Mouse (Mus musculus) forelimb bud, embryonic 11.5 days (tissue): ENCODE measurements at regions not wholly inside any gene's neighbourhood (a gene's known extent, or its start where the extent isn't known, plus 50 kb on each side); places are given as distances from the start of the nearest gene placed in this dataset.

ENCODE experiments used
- DNase-seq: peaks from one replicate; pipeline ENCODE4 v3.0.0-alpha.2; 2012; ENCODE audit warnings: low read depth, low spot score

DNA sequence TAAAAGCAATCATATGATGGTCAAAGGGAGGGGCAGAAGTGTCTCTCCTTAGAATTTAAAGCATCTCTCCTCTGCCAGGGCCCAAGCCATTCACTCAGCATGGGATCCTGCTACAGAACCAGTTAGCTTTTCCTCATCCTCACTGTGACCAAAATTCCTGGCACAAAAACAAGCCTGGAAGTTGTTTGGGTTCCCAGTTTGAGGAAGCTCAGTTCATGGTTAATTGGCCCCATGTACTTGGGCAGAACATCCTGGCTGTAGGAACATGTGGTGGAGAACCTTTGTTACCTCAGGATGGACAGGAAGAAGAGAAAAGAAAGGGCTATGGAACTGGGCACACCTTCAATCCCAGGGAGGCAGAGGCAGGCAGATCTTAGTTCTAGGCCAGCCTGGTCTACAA, 52.4 kb upstream of the Mfge8 start:
- DNase-seq, result no peak

- DNase-seq, result no peak
Observed at GRCm38 (mm10) chr7:79202336-79202735, 53.5 kb upstream of the Mfge8 start.

DNA sequence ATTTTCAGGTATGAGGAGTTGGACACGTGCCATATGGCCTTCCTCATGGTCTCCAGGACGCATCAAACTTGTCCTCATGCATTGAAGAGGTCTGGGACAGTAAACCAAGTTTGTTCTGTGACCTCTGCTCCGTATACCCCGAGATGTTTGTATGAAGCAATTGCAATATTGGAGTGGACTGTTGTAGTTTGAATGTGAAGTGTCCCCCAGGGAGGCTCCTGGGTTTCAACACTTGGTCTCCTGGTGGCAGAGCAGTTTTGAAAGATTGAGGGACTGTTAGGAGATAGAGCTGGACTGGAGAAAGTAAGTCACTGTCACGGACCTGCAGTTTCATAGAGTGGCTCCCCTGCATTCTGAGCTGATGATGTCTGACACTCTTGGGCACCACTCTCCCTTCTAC, 54.6 kb upstream of the Mfge8 start:
- no peak for DNase-seq

- DNase-seq, result no peak
Observed at GRCm38 (mm10) chr7:79207140-79207539, 58.3 kb upstream of the Mfge8 start.

- no peak for DNase-seq
Observed at GRCm38 (mm10) chr7:79210376-79211215, 61.7 kb upstream of the Mfge8 start.

- peak; percentile 24 for DNase-seq
Observed at GRCm38 (mm10) chr7:79211287-79211976, 61.6 kb upstream of the Abhd2 start.

DNA sequence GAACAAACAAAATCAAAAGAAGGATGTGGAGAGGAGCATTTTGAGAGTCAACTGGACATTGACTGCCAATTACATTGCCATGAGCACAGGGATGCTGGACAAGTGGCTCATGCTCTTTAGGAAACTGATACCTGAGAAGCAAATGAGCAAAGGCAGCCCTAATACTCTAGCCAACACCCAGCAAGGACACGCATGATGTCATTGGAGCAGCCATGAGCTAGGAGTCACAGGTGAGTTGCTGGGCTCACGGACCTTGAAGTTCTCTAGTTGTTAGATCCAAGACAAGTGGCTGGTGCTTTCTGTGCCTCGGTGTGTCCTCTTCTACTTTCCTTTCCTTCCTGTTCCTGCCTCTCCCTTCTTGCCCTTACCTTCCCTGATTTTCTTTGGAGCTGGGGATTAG, 60.8 kb upstream of the Abhd2 start:
- DNase-seq, result no peak

DNA sequence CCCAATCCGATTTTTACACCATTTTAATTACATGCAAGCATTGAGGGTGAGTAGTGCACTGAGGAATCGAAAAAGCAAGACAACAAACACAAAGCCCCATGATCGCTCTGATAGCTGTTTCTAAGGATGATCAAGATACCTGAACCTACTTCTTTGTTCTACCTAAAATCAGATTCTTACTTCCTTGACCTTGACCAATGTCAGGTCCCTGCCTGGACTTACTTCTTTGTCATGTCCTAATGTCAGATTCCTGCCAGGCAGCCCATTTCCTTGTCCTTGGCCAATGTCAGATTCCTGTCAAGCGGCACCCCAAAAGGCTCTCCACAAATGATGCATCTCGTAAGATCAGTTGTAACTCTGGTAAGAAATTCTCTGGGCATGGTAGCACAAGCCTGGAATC, 58.0 kb upstream of the Abhd2 start:
- no peak for DNase-seq

- DNase-seq, result no peak
Observed at GRCm38 (mm10) chr7:79217232-79217631, 55.8 kb upstream of the Abhd2 start.

DNA sequence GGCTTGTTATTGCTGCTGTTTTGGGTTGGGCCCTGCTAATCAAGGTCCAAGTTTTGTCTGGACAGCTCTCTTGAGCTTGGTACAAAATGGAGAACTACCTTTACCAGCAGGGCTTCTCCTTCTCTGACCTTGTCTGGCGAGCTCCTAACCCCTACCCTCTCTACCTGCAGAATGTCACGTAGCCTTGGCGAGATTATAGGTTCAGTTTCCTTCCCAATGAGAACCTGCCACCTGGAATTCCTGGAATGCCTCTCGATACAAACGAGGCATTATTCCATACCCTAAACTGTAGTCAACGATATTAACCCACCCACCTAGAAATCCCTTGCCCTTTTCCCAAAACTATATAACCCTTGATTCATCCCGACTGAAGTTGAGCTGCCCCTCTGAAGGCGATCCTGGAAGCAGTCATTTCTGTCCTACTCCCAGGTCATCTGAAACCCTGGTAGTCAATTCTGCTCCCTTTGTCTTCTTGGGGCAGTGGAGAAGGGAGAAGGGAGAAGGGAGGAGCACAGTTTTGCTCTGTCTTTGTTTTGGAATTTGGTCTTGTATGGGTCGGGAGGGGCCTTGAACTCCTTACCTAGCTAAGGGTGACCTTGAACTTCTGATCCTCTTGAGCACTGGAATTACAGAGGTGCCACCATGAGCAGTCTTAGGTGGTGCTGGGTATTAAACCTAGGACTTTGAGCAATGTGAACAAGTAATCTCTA, 50.2 kb upstream of the Abhd2 start:
- no peak for DNase-seq
